Mouse (Mus musculus): ENCODE data around the gene Gfral.

DNA sequence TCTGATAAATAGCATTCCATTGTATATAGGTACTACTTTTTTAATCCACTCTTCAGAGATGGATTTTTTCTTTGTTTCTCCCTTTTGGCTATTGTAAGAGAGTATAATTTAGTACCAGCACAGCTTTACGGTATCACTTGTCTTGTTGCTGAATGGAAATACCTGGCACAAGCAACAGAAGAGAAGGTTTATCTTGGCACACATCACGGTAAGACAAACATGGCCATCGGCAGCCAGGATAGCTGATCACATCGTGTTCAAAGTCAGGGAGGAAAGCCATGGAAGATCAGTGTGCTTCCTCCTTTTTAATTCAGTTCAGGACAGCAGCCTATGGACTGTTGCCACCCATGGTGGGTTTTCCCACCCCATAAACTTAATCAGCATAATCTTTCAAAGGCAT is 89.2 kb downstream of the Gfral start:
- TF ChIP-seq TAL1 (IDR thresholded peaks at IDR 0.05; ENCODE audit: low read length) (no peak), GATA1 (IDR thresholded peaks at IDR 0.05; ENCODE audit: low read length) (no peak)
